28 mouse cellular contexts compared by ENCODE assay signal in the genomic region with DNA sequence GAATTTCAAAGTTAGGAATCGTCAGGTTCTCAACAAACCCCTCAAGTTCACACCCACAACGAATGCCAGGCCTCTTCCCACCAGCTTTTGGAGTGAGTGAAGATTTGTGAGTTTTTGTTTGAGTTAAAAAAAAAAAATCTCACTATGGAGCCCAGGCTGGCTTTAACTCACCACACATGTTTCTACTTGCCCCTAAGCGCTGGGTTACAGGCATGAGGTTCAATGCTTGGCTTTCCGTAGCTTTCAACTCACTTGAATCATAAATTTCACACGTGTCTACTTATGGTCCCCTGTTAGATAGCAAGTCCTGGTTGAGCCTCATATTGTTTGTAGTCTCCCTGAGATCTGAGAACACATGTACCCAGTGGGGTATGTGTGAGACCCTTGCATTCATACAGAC.
"Had no signal": no experiment of that assay in that cellular context is flagged by ENCODE, and none has a peak within 500 bp of the region (broad histone marks: within the 10 kb centered on the region; RNA-seq: fewer than 3 reads in every experiment).

No protein-coding gene starts in this region.

- H3K27ac ChIP-seq: gastrocnemius, adult 2 months; heart, embryonic 10.5 days; hindbrain, embryonic 10.5 days; hindbrain, embryonic 12.5 days; hindbrain, embryonic 14.5 days; intestine, embryonic 15.5 days; layer of hippocampus, adult 2 months; liver, embryonic 13.5 days; liver, embryonic 15.5 days had no signal

- H3K9ac ChIP-seq: heart, embryonic 12.5 days; hindbrain, embryonic 12.5 days; hindbrain, embryonic 14.5 days; intestine, embryonic 15.5 days; liver, embryonic 13.5 days; liver, embryonic 15.5 days had no signal

- H3K27me3 ChIP-seq: heart, embryonic 12.5 days; hindbrain, embryonic 12.5 days; intestine, embryonic 15.5 days; liver, embryonic 13.5 days; liver, embryonic 15.5 days had no signal

- ATAC-seq: hindbrain, embryonic 16.5 days; inflammation-experienced regulatory T-cells, adult 6 months; intestine, embryonic 15.5 days; intestine, postnatal 0 days had no signal

- DNase-seq: gastrocnemius, adult 2 months; gastrocnemius, postnatal 10 days; gastrocnemius, postnatal 25 days; heart, adult 18-20 months; heart, postnatal 10 days; heart, postnatal 4 days; kidney, adult 18-20 months; kidney, adult 8-10 months; kidney, postnatal 10 days; kidney, postnatal 25 days; kidney, postnatal 4 days; layer of hippocampus, adult 9-11 months; layer of hippocampus, postnatal 36 days; left cerebral cortex, postnatal 4 days; liver; liver, embryonic 13.5 days had no signal

- H3K36me3 ChIP-seq: heart, embryonic 10.5 days; heart, embryonic 12.5 days; hindbrain, embryonic 10.5 days; hindbrain, embryonic 12.5 days; intestine, embryonic 15.5 days; liver, embryonic 13.5 days; liver, embryonic 15.5 days had no signal

- H3K9me3 ChIP-seq: heart, embryonic 10.5 days; heart, embryonic 12.5 days; hindbrain, embryonic 10.5 days; hindbrain, embryonic 12.5 days; intestine, embryonic 15.5 days; liver, embryonic 13.5 days; liver, embryonic 15.5 days had no signal

- H3K4me1 ChIP-seq: liver, embryonic 13.5 days; liver, embryonic 15.5 days had no signal

- H3K4me3 ChIP-seq: gastrocnemius, adult 2 months; heart, embryonic 10.5 days; heart, embryonic 12.5 days; hindbrain, embryonic 10.5 days; hindbrain, embryonic 12.5 days; intestine, embryonic 15.5 days; layer of hippocampus, adult 2 months; liver, embryonic 13.5 days; liver, embryonic 15.5 days had no signal

- H3K4me2 ChIP-seq: heart, embryonic 12.5 days; hindbrain, embryonic 12.5 days; hindbrain, embryonic 14.5 days; intestine, embryonic 15.5 days; liver, embryonic 11.5 days; liver, embryonic 13.5 days; liver, embryonic 15.5 days had no signal
